Mouse (Mus musculus): ENCODE data around the gene Pcdh7.
"Not testable (repeated sequence)": the region's sequence is repeated elsewhere in the genome, so short reads cannot be mapped to it uniquely, and the experiment has no call there.

The Pcdh7 gene

GRCm38 (mm10) chr5:57717906-57718875 is at the start of gene Pcdh7:
Gene Pcdh7 (plus strand): TSS chr5:57717967.
- DNase-seq, result peak; percentile 71 to 81

- DNase-seq, result not testable (repeated sequence)
These were observed 40.8 kb upstream of the Pcdh7 start for GRCm38 (mm10) chr5:57676970-57677369.

GRCm38 (mm10) chr5:57708396-57708795 is 9.4 kb upstream of the Pcdh7 start:
- DNase-seq, result peak; percentile 89 to 90

GRCm38 (mm10) chr5:57713980-57714379 is 3.8 kb upstream of the Pcdh7 start:
- peak; percentile 58 to 63 for DNase-seq

GRCm38 (mm10) chr5:57714621-57715523 is 2.9 kb upstream of the Pcdh7 start:
- DNase-seq, result peak; percentile 72 to 83

- peak; percentile 82 to 91 for DNase-seq
These were observed 2.0 kb upstream of the Pcdh7 start for GRCm38 (mm10) chr5:57715524-57716400.

- peak; percentile 59 to 64 for DNase-seq
These were observed 1.1 kb upstream of the Pcdh7 start for GRCm38 (mm10) chr5:57716421-57717237.

GRCm38 (mm10) chr5:57717238-57717905 is 395 bp upstream of the Pcdh7 start:
- peak; percentile 75 to 82 for DNase-seq

- DNase-seq, result peak; percentile 79 to 87
These were observed 1.3 kb downstream of the Pcdh7 start for GRCm38 (mm10) chr5:57718876-57719593.

GRCm38 (mm10) chr5:57719594-57720185 is 1.9 kb downstream of the Pcdh7 start:
- peak; percentile 83 to 89 for DNase-seq

- peak; percentile 12 to 28 for DNase-seq
These were observed 2.6 kb downstream of the Pcdh7 start for GRCm38 (mm10) chr5:57720206-57720880.

GRCm38 (mm10) chr5:57721148-57721712 is 3.5 kb downstream of the Pcdh7 start:
- DNase-seq, result peak; percentile 4 to 6

- DNase-seq, result peak; percentile 22 to 25
These were observed 4.2 kb downstream of the Pcdh7 start for GRCm38 (mm10) chr5:57721927-57722326.

- DNase-seq, result no peak
These were observed 15.7 kb downstream of the Pcdh7 start for GRCm38 (mm10) chr5:57733451-57733850.

- DNase-seq, result no peak
These were observed 18.0 kb downstream of the Pcdh7 start for GRCm38 (mm10) chr5:57735723-57736122.

- peak; percentile 69 to 76 for DNase-seq
These were observed 25.2 kb downstream of the Pcdh7 start for GRCm38 (mm10) chr5:57742924-57743323.

GRCm38 (mm10) chr5:57743956-57744661 is 26.3 kb downstream of the Pcdh7 start:
- DNase-seq, result no peak

GRCm38 (mm10) chr5:57745879-57746278 is 28.1 kb downstream of the Pcdh7 start:
- no peak for DNase-seq
